Comparison of ENCODE assay signal across 8 mouse cellular contexts in the genomic region with DNA sequence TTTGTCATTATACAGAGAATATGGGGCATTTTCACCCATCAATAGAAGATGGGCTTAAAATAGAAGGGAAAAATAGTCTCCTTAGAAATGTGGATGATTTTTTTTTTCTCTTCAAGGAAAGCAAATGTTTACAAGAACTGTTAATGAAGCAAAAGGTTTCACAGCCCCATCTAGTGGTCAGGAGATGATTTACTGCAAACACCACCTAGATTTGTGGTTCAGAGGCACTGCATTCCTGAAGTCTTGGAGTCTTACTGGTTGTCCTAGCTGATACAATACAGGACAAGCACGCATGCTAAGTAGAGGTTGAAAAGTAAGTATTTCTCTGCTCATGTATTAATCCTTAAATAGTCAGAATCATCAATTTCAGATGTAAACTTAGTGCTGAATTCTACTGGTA.
DNase-seq lines count a peak whose midpoint lies in the region; ATAC-seq and TF ChIP-seq lines count a peak whose summit lies in the region.

No protein-coding gene starts in this region.

- H3K36me3 ChIP-seq in kidney, adult 2 months (ENCODE audit: control insufficient read depth, insufficient read depth, low read length) = no peaks in the 10 kb centered on the region
- no peaks in the 10 kb centered on the region for H3K36me3 ChIP-seq in midbrain, postnatal 0 days (ENCODE audit: insufficient read depth, low read length)

- no peak overlapping the region for H3K9ac ChIP-seq in midbrain, postnatal 0 days (replicated peaks; ENCODE audit: low read length, poor library complexity, severe bottlenecking)

- TF ChIP-seq POLR2A in kidney, adult 2 months (IDR thresholded peaks at IDR 0.05; ENCODE audit: low read depth, low read length) = no peak

- 33% methylated on average over 1 of the region's 1 CpGs for WGBS in kidney, adult 2 months
- WGBS in midbrain, postnatal 0 days = 53% methylated on average over 1 of the region's 1 CpGs

- H3K27ac ChIP-seq in kidney, adult 2 months (ENCODE audit: insufficient read depth, low read depth, low read length) = no peak overlapping the region
- no peak overlapping the region for H3K27ac ChIP-seq in midbrain, postnatal 0 days (ENCODE audit: low read depth, low read length)

- H3K4me1 ChIP-seq in kidney, adult 2 months (ENCODE audit: control insufficient read depth, insufficient read depth, low read length) = no peaks in the 10 kb centered on the region
- no peaks in the 10 kb centered on the region for H3K4me1 ChIP-seq in midbrain, postnatal 0 days (ENCODE audit: insufficient read depth, low read length)

- H3K4me2 ChIP-seq in midbrain, postnatal 0 days (ENCODE audit: low read depth, low read length, poor library complexity, severe bottlenecking) = no peak overlapping the region

- no peaks in the 10 kb centered on the region for H3K9me3 ChIP-seq in midbrain, postnatal 0 days (ENCODE audit: low read length)

- no peak; the same call in 1 of the 2 replicates for ATAC-seq in midbrain, postnatal 0 days (ENCODE audit: low FRiP score)
- ATAC-seq in inflammation-experienced regulatory T-cells, adult 6 months = no peak
- ATAC-seq in CD4-positive, CD25-positive, alpha-beta regulatory T cell, adult 4 months = no peak

- H3K4me3 ChIP-seq in kidney, adult 2 months (ENCODE audit: insufficient read depth, low read depth, low read length) = no peak overlapping the region
- no peak overlapping the region for H3K4me3 ChIP-seq in midbrain, postnatal 0 days (ENCODE audit: low read depth, low read length)

- H3K27me3 ChIP-seq in kidney, adult 2 months (replicated peaks; ENCODE audit: control insufficient read depth, insufficient read depth, low read length) = no peaks in the 10 kb centered on the region
- H3K27me3 ChIP-seq in midbrain, postnatal 0 days (ENCODE audit: insufficient read depth, low read length) = no peaks in the 10 kb centered on the region

- peak; percentile 45 for DNase-seq in kidney, adult 2 months
- no peak for DNase-seq in kidney, adult 11 months
- peak; percentile 78 for DNase-seq in Muller cell, postnatal 12 days (ENCODE audit: inconsistent ontology term)
- peak; percentile 86 for DNase-seq in embryo, embryonic 10.5 days (ENCODE audit: low spot score)
- peak; percentile 16 to 46 for DNase-seq in kidney, postnatal 36 days
- peak; percentile 91 for DNase-seq in midbrain, postnatal 0 days (ENCODE audit: low spot score)

- 0 out of 2 replicates have a peak, but pooled peaks have one; percentile 10 for TF ChIP-seq CTCF in kidney, adult 2 months (conservative IDR thresholded peaks at IDR 0.05; ENCODE audit: insufficient read depth, insufficient read length, low read depth, low read length)
- peak; percentile 91 for TF ChIP-seq CTCF in midbrain, postnatal 0 days (IDR thresholded peaks at IDR 0.05)
